Mouse (Mus musculus) bone marrow, adult 2 months (tissue): ENCODE data around the gene Dynlrb2.

Experiments used
- CTCF ChIP-seq: fragments of 200-500 bp; IDR thresholded peaks from 2 replicates; pipeline ENCODE4 v1.5.1; 2011; ENCODE audit warnings: low read length, control low read depth; ENCODE audit not compliant: control insufficient read depth, insufficient read depth
- POLR2A ChIP-seq: fragments of 200-500 bp; IDR thresholded peaks from 2 replicates; pipeline ENCODE4 v1.6.1; 2011; ENCODE audit warnings: low read depth, mild to moderate bottlenecking, control low read depth, low read length, borderline replicate concordance; ENCODE audit not compliant: control insufficient read depth

GRCm38 (mm10) chr8:116540136-116540535 lies 35.4 kb downstream of the Dynlrb2 start:
- no peak for TF ChIP-seq CTCF
- TF ChIP-seq POLR2A, result no peak
